Mouse (Mus musculus): ENCODE results near the gene Wnt3a.

GRCm38 (mm10) chr11:59221604-59222003, 68.9 kb downstream of the Wnt3a start:
- TF ChIP-seq POLR2A (IDR thresholded peaks at IDR 0.05; ENCODE audit: insufficient read length, low read depth), result no peak
- TF ChIP-seq E2F4 (IDR thresholded peaks at IDR 0.05; ENCODE audit: insufficient read depth), result no peak
